Mouse (Mus musculus) MEL (cell line): ENCODE results near the gene 9930021J03Rik. TPM values are rescaled to one million over a fixed set of nuclear protein-coding genes. Genes with fewer than 3 reads are reported as not detected.

ENCODE experiments used
- DNase-seq: peaks from one replicate; pipeline ENCODE4 v3.0.0; 2011; ENCODE audit warnings: low read depth, low spot score
- H3K27ac ChIP-seq: 2 replicates; pipeline ENCODE4 v1.5.1; 2012; ENCODE audit warnings: low read depth, mild to moderate bottlenecking, control low read depth, low read length, moderate library complexity; ENCODE audit not compliant: control insufficient read depth
- H3K27me3 ChIP-seq, 2 experiments: fragments of 150-350 bp in 1 of 2; sonication (generic) in 1 of 2; 2 replicates each; pipeline ENCODE4 v1.6.1; 2012; ENCODE audit warnings: low read length in 2 of 2, mild to moderate bottlenecking in 2 of 2, improper control_type of control experiment in 1 of 2, moderate library complexity in 1 of 2; ENCODE audit not compliant: insufficient read depth in 2 of 2, control insufficient read depth in 1 of 2
- H3K36me3 ChIP-seq, 2 experiments: 2 replicates each; pipeline ENCODE4 v1.6.1; 2012 to 2014; ENCODE audit warnings: low read length in 2 of 2, improper control_type of control experiment in 1 of 2, inconsistent platforms in 1 of 2, mild to moderate bottlenecking in 1 of 2; ENCODE audit not compliant: insufficient read depth in 2 of 2, control insufficient read depth in 1 of 2
- H3K4me1 ChIP-seq, 2 experiments: fragments of 150-350 bp in 1 of 2; sonication (generic) in 1 of 2; 2 replicates each; pipeline ENCODE4 v1.6.1; 2012; ENCODE audit warnings: low read length in 2 of 2, improper control_type of control experiment in 1 of 2, mild to moderate bottlenecking in 1 of 2; ENCODE audit not compliant: insufficient read depth in 2 of 2, control insufficient read depth in 1 of 2
- H3K4me3 ChIP-seq, 2 experiments: fragments of 150-350 bp in 1 of 2; sonication (generic) in 1 of 2; 2 replicates each; pipeline ENCODE4 v1.5.1; 2012; ENCODE audit warnings: low read depth in 2 of 2, low read length in 2 of 2, mild to moderate bottlenecking in 2 of 2, moderate library complexity in 2 of 2, control low read depth in 1 of 2, improper control_type of control experiment in 1 of 2; ENCODE audit not compliant: control insufficient read depth in 1 of 2, insufficient read depth in 1 of 2
- H3K79me2 ChIP-seq: 2 replicates; pipeline ENCODE4 v1.6.1; 2012; ENCODE audit warnings: mild to moderate bottlenecking, low read length, moderate library complexity; ENCODE audit not compliant: control insufficient read depth, poor library complexity, insufficient read depth
- H3K9ac ChIP-seq: 2 replicates; pipeline ENCODE4 v1.6.1; 2012; ENCODE audit warnings: low read depth, mild to moderate bottlenecking, control low read depth, low read length, moderate library complexity; ENCODE audit not compliant: control insufficient read depth, poor library complexity, severe bottlenecking
- H3K9me3 ChIP-seq: fragments of 150-350 bp; sonication (generic); replicated peaks from 2 replicates; pipeline ENCODE4 v1.6.1; 2012; ENCODE audit warnings: mild to moderate bottlenecking, low read length, improper control_type of control experiment, moderate library complexity; ENCODE audit not compliant: insufficient read depth
- CHD2 ChIP-seq: IDR thresholded peaks from 2 replicates; pipeline ENCODE4 v1.6.1; 2011; ENCODE audit warnings: low read length, improper control_type of control experiment
- CTCF ChIP-seq, 3 experiments: IDR thresholded peaks in 2 of 3; conservative IDR thresholded peaks in 1 of 3; 2 replicates each; pipeline ENCODE4 v1.5.1; 2011 to 2012; ENCODE audit warnings: low read length in 3 of 3, low read depth in 2 of 3, mild to moderate bottlenecking in 2 of 3, improper control_type of control experiment in 1 of 3, inconsistent platforms in 1 of 3, mixed read lengths in 1 of 3, moderate library complexity in 1 of 3; ENCODE audit not compliant: control insufficient read depth in 1 of 3, insufficient read depth in 1 of 3, poor library complexity in 1 of 3, severe bottlenecking in 1 of 3
- ELF1 ChIP-seq: IDR thresholded peaks from 2 replicates; pipeline ENCODE4 v1.6.1; 2014; ENCODE audit warnings: low read depth, mild to moderate bottlenecking, inconsistent platforms, low read length, improper control_type of control experiment, moderate library complexity
- GATA1 ChIP-seq: IDR thresholded peaks from 2 replicates; pipeline ENCODE4 v1.6.1; 2011; ENCODE audit warnings: low read depth, low read length, improper control_type of control experiment
- HCFC1 ChIP-seq: IDR thresholded peaks from 2 replicates; pipeline ENCODE4 v1.6.1; 2012; ENCODE audit warnings: low read depth, mild to moderate bottlenecking, inconsistent platforms, low read length, improper control_type of control experiment, moderate library complexity
- MAX ChIP-seq: IDR thresholded peaks from 2 replicates; pipeline ENCODE4 v1.6.1; 2011; ENCODE audit warnings: low read length, improper control_type of control experiment
- MAZ ChIP-seq: IDR thresholded peaks from 2 replicates; pipeline ENCODE4 v1.6.1; 2012; ENCODE audit warnings: low read depth, mild to moderate bottlenecking, inconsistent platforms, low read length, improper control_type of control experiment
- MXI1 ChIP-seq: IDR thresholded peaks from 2 replicates; pipeline ENCODE4 v1.6.1; 2011; ENCODE audit warnings: mild to moderate bottlenecking, low read depth, low read length, improper control_type of control experiment
- RAD21 ChIP-seq: IDR thresholded peaks from 2 replicates; pipeline ENCODE4 v1.6.1; 2011; ENCODE audit warnings: mild to moderate bottlenecking, low read depth, low read length, improper control_type of control experiment
- RCOR1 ChIP-seq: IDR thresholded peaks from 2 replicates; pipeline ENCODE4 v1.6.1; 2012; ENCODE audit warnings: low read depth, mild to moderate bottlenecking, inconsistent platforms, low read length, improper control_type of control experiment
- SIN3A ChIP-seq: IDR thresholded peaks from 2 replicates; pipeline ENCODE4 v1.6.1; 2012; ENCODE audit warnings: low read length, improper control_type of control experiment, inconsistent platforms
- SMC3 ChIP-seq: IDR thresholded peaks from 2 replicates; pipeline ENCODE4 v1.6.1; 2011; ENCODE audit warnings: low read depth, low read length, improper control_type of control experiment
- UBTF ChIP-seq: IDR thresholded peaks from 2 replicates; pipeline ENCODE4 v1.6.1; 2012; ENCODE audit warnings: low read depth, mild to moderate bottlenecking, inconsistent platforms, low read length, improper control_type of control experiment, moderate library complexity, borderline replicate concordance; ENCODE audit not compliant: insufficient read depth
- ZC3H11A ChIP-seq: IDR thresholded peaks from 2 replicates; pipeline ENCODE4 v1.6.1; 2012; ENCODE audit warnings: low read depth, mild to moderate bottlenecking, inconsistent platforms, low read length, improper control_type of control experiment
- polyA plus RNA-seq, 2 experiments: library from polyadenylated mRNA; stranded (reverse) in 1 of 2; unstranded in 1 of 2; fragments of >175 nt in 1 of 2; fragments of >200 nt in 1 of 2; gene quantifications; 2 replicates each; pipeline versions ENCODE4 v1.2.1 to v1.2.4; 2012; ENCODE audit warnings: low replicate concordance in 2 of 2, low read depth in 1 of 2; ENCODE audit not compliant: insufficient read length in 2 of 2, insufficient read depth in 1 of 2, missing spikeins in 1 of 2
- total RNA-seq: library from RNA; depleted of rRNA; stranded (reverse); fragments of 300-350 nt; gene quantifications from 2 replicates; pipeline ENCODE4 v1.2.3, GENCODE M21; 2012

9930021J03Rik gene
- total and polyA plus RNA-seq, 3 experiments = 19.9 to 216 (median 40.9) TPM

GRCm38 (mm10) chr19:29824034-29824700, 18.4 kb upstream of the 9930021J03Rik start:
- H3K9ac ChIP-seq = peak overlapping the region; percentile 28
- no peaks in the 10 kb centered on the region for H3K79me2 ChIP-seq
- peak; percentile 97 for DNase-seq
- H3K27me3 ChIP-seq = no peaks in the 10 kb centered on the region; a peak in 1 of 4 replicates
- H3K9me3 ChIP-seq = no peaks in the 10 kb centered on the region
- H3K4me1 ChIP-seq = peaks cover 4 to 13% of the 10 kb centered on the region in 2 experiments; a peak in 3 of 4 replicates
- H3K4me3 ChIP-seq = peak overlapping the region; percentile 42 to 45
- peaks cover 0 to 9% of the 10 kb centered on the region in 2 experiments; a peak in 2 of 4 replicates for H3K36me3 ChIP-seq
- no peak overlapping the region for H3K27ac ChIP-seq
- TF ChIP-seq HCFC1 (peak; percentile 50; the same call in 1 of the 2 replicates), ZC3H11A (peak; percentile 100), MXI1 (0 out of 2 replicates have a peak, but pooled peaks have one; percentile 3), SMC3 (peak; percentile 99), CTCF (IDR thresholded peaks at IDR 0.05 in 2 of 3, conservative IDR thresholded peaks at IDR 0.05 in 1 of 3; ENCODE audit: control insufficient read depth in 1 of 3, insufficient read depth in 1 of 3, low read depth in 2 of 3, low read length in 3 of 3, poor library complexity in 1 of 3, severe bottlenecking in 1 of 3) (peak in 2 of 3 experiments; percentile 99), MAZ (0 out of 2 replicates have a peak, but pooled peaks have one; percentile 54), ELF1 (0 out of 2 replicates have a peak, but pooled peaks have one; percentile 35), UBTF (no peak), RCOR1 (no peak), GATA1 (0 out of 2 replicates have a peak, but pooled peaks have one; percentile 6), SIN3A (peak; percentile 68; the same call in 1 of the 2 replicates), CHD2 (no peak), MAX (no peak), RAD21 (no peak; the same call in none of the 2 replicates)

GRCm38 (mm10) chr19:29823456-29824010, 17.7 kb upstream of the 9930021J03Rik start:
- no peaks in the 10 kb centered on the region for H3K9me3 ChIP-seq
- H3K79me2 ChIP-seq = no peaks in the 10 kb centered on the region
- peak; percentile 62; the same call in 1 of the 2 replicates for TF ChIP-seq MAX
- no peak for TF ChIP-seq CTCF (IDR thresholded peaks at IDR 0.05 in 2 of 3, conservative IDR thresholded peaks at IDR 0.05 in 1 of 3; ENCODE audit: control insufficient read depth in 1 of 3, insufficient read depth in 1 of 3, low read depth in 2 of 3, low read length in 3 of 3, poor library complexity in 1 of 3, severe bottlenecking in 1 of 3)
- 0 out of 2 replicates have a peak, but pooled peaks have one; percentile 31 for TF ChIP-seq MXI1
- H3K9ac ChIP-seq = peak overlapping the region; percentile 28
- H3K4me3 ChIP-seq = peak overlapping the region; percentile 42 to 45
- H3K4me1 ChIP-seq = peaks cover 4 to 13% of the 10 kb centered on the region in 2 experiments; a peak in 3 of 4 replicates
- no peaks in the 10 kb centered on the region; a peak in 1 of 4 replicates for H3K27me3 ChIP-seq
- no peak overlapping the region for H3K27ac ChIP-seq
- peak; percentile 70 for DNase-seq
- H3K36me3 ChIP-seq = peaks cover 0 to 9% of the 10 kb centered on the region in 2 experiments; a peak in 2 of 4 replicates
